Mouse (Mus musculus) testis, adult 2 months (tissue): Measurements from ENCODE around the gene Cd274. TPM values are rescaled to one million over a fixed set of nuclear protein-coding genes. Genes with fewer than 3 reads are reported as not detected.

Experiments
- H3K27ac ChIP-seq: fragments of 200-500 bp; 2 replicates; pipeline ENCODE4 v1.5.1; 2012; ENCODE audit warnings: low read depth, low read length; ENCODE audit not compliant: control insufficient read depth, insufficient read depth
- H3K27me3 ChIP-seq: fragments of 200-500 bp; 2 replicates; pipeline ENCODE4 v1.6.1; 2012; ENCODE audit warnings: mild to moderate bottlenecking, low read length, moderate library complexity; ENCODE audit not compliant: control insufficient read depth, insufficient read depth
- H3K36me3 ChIP-seq: fragments of 200-500 bp; 2 replicates; pipeline ENCODE4 v1.6.1; 2012; ENCODE audit warnings: mild to moderate bottlenecking, low read length; ENCODE audit not compliant: control insufficient read depth, insufficient read depth
- H3K4me1 ChIP-seq: fragments of 200-500 bp; 2 replicates; pipeline ENCODE4 v1.6.1; 2012; ENCODE audit warnings: low read length; ENCODE audit not compliant: control insufficient read depth, insufficient read depth
- H3K4me3 ChIP-seq: fragments of 200-500 bp; 2 replicates; pipeline ENCODE4 v1.5.1; 2012; ENCODE audit warnings: low read depth, mild to moderate bottlenecking, low read length, moderate library complexity, mixed read lengths; ENCODE audit not compliant: control insufficient read depth
- CTCF ChIP-seq: fragments of 200-500 bp; IDR thresholded peaks from 2 replicates; pipeline ENCODE4 v1.5.1; 2012; ENCODE audit warnings: low read depth, mild to moderate bottlenecking, inconsistent platforms, low read length, moderate library complexity; ENCODE audit not compliant: control insufficient read depth, insufficient read depth, insufficient replicate concordance
- POLR2A ChIP-seq: fragments of 200-500 bp; IDR thresholded peaks from 2 replicates; pipeline ENCODE4 v1.6.1; 2012; ENCODE audit warnings: low read depth, mild to moderate bottlenecking, inconsistent platforms, low read length, moderate library complexity; ENCODE audit not compliant: control insufficient read depth
- polyA plus RNA-seq: library from polyadenylated mRNA; depleted of rRNA; stranded (reverse); fragments of >200 nt; gene quantifications from 2 replicates; pipeline ENCODE4 v1.2.3, GENCODE M21; 2012

The Cd274 gene
- polyA plus RNA-seq, 1 experiment, result 1.3 TPM

GRCm38 (mm10) chr19:29383368-29383767, 16.1 kb downstream of the Cd274 start:
- no peak for TF ChIP-seq POLR2A
- no peaks in the 10 kb centered on the region for H3K4me1 ChIP-seq
- no peaks in the 10 kb centered on the region for H3K27me3 ChIP-seq

GRCm38 (mm10) chr19:29384412-29384811, 17.2 kb downstream of the Cd274 start:
- Histone ChIP-seq H3K4me3 (no peak overlapping the region), H3K27me3 (no peaks in the 10 kb centered on the region), H3K4me1 (no peaks in the 10 kb centered on the region), H3K36me3 (no peaks in the 10 kb centered on the region), H3K27ac (no peak overlapping the region)
- TF ChIP-seq CTCF (no peak), POLR2A (no peak)

More at GRCm38 (mm10) chr19:29383368-29383767, 16.1 kb downstream of the Cd274 start:
- H3K36me3 ChIP-seq, result no peaks in the 10 kb centered on the region
- no peak overlapping the region for H3K27ac ChIP-seq
- H3K4me3 ChIP-seq, result no peak overlapping the region

GRCm38 (mm10) chr19:29384994-29385393, 17.7 kb downstream of the Cd274 start:
- H3K27me3 ChIP-seq, result no peaks in the 10 kb centered on the region
- no peaks in the 10 kb centered on the region for H3K4me1 ChIP-seq
- H3K4me3 ChIP-seq, result no peak overlapping the region
- no peak overlapping the region for H3K27ac ChIP-seq
- H3K36me3 ChIP-seq, result no peaks in the 10 kb centered on the region
- TF ChIP-seq POLR2A, result no peak
- no peak for TF ChIP-seq CTCF

- no peaks in the 10 kb centered on the region for H3K27me3 ChIP-seq
- H3K36me3 ChIP-seq, result no peaks in the 10 kb centered on the region
- H3K27ac ChIP-seq, result no peak overlapping the region
- no peak overlapping the region for H3K4me3 ChIP-seq
- TF ChIP-seq POLR2A (no peak), CTCF (no peak)
- H3K4me1 ChIP-seq, result no peaks in the 10 kb centered on the region
Observed at GRCm38 (mm10) chr19:29385822-29386221, 18.6 kb downstream of the Cd274 start.

DNA sequence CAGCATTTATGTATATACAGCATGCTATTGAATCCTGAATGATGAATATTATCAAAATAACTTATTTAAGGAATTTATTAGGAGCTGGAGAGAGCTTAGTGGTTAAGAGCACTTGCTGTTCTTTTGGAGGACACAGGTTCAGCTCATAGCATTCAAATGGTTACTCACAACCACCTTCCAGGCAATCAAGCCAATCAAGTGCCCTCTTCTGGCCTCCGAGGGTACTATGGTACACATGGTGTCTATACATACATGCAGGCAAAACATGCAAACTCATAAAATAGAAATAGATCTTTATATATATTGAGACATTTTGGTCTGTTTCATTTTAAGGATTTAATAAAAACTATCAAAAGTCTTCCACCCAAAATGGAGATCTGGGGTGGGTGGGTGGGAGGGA, 21.6 kb downstream of the Cd274 start:
- H3K4me3 ChIP-seq, result no peak overlapping the region
- H3K4me1 ChIP-seq, result no peaks in the 10 kb centered on the region
- H3K36me3 ChIP-seq, result no peaks in the 10 kb centered on the region
- no peak overlapping the region for H3K27ac ChIP-seq
- no peaks in the 10 kb centered on the region for H3K27me3 ChIP-seq
- TF ChIP-seq CTCF (no peak), POLR2A (no peak)

DNA sequence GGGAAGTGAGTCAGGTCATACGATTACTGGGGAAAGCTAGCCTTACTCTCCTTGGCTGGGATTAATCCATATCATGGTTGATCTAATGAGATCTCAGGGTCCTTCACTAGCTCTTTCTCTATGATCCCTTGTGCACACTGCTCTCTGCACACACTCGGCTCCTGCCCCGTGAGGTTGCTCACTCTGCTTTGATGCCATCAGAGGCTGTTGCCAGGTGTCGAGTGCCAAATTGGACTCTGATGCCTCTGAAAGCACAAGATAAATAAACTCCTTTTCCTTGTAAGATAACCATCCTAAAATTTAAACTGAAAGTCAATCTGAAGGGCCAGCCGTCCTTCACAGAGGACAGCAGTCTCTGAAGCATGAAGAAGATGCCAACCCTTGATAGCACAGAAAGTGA, 23.2 kb downstream of the Cd274 start:
- no peak for TF ChIP-seq POLR2A
- TF ChIP-seq CTCF, result no peak
- Histone ChIP-seq H3K36me3 (no peaks in the 10 kb centered on the region), H3K4me1 (no peaks in the 10 kb centered on the region), H3K27ac (no peak overlapping the region), H3K4me3 (no peak overlapping the region), H3K27me3 (no peaks in the 10 kb centered on the region)

DNA sequence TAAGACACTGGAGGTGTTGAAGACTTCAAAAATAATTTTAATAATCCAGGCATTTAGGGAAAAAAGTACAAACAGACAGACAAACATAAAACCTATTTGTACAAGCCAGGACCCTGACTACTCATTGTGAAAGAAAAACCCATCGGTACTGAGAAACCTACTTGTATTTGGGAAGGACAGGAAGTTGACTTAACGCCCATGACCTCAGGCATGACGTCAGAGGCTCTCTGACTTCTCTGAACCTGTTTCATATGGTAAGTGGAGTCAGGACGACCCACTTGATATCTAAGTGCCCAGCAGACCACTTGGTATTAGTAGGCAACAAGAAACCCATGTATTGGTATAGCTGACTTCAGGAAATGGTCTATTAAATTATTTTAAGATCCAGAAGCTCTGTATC, 24.0 kb downstream of the Cd274 start:
- Histone ChIP-seq H3K27me3 (no peaks in the 10 kb centered on the region), H3K27ac (no peak overlapping the region), H3K4me3 (no peak overlapping the region), H3K4me1 (no peaks in the 10 kb centered on the region), H3K36me3 (no peaks in the 10 kb centered on the region)
- TF ChIP-seq CTCF, result no peak
- TF ChIP-seq POLR2A, result no peak

DNA sequence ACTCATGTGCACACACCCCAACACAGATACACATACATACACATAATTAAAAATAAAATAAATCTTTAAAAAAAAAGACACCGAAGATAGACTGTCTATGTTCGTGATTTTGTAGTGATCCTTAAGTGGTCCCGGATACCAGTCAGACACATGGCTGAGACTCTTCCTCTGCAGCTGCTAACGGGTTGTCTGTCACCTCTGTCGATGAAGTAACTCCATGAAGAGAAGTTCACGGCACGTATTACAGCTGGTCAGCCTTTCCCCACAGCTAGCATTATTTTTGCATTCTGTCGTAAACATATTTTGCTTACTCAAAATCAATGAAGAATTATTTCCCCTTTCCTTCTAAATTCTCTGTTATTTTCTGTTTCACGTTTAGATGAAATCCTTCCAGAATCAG, 26.1 kb downstream of the Cd274 start:
- Histone ChIP-seq H3K27ac (no peak overlapping the region), H3K27me3 (no peaks in the 10 kb centered on the region), H3K4me1 (no peaks in the 10 kb centered on the region), H3K36me3 (no peaks in the 10 kb centered on the region), H3K4me3 (no peak overlapping the region)
- TF ChIP-seq CTCF (no peak), POLR2A (no peak)
